Mouse (Mus musculus) cerebellum, postnatal 25 days (tissue): ENCODE measurements around the gene Mbnl2.
"Not testable (repeated sequence)": the region's sequence is repeated elsewhere in the genome, so short reads cannot be mapped to it uniquely, and the experiment has no call there.

Source experiments
- DNase-seq, 2 experiments: peaks; one replicate each; pipeline ENCODE4 v3.0.0; 2021; ENCODE audit warnings: mixed read lengths in 2 of 2

Mbnl2 gene

GRCm38 (mm10) chr14:120330881-120331514 lies 55.5 kb downstream of the Mbnl2 start:
- peak in 1 of 2 experiments; percentile 49 for DNase-seq

DNA sequence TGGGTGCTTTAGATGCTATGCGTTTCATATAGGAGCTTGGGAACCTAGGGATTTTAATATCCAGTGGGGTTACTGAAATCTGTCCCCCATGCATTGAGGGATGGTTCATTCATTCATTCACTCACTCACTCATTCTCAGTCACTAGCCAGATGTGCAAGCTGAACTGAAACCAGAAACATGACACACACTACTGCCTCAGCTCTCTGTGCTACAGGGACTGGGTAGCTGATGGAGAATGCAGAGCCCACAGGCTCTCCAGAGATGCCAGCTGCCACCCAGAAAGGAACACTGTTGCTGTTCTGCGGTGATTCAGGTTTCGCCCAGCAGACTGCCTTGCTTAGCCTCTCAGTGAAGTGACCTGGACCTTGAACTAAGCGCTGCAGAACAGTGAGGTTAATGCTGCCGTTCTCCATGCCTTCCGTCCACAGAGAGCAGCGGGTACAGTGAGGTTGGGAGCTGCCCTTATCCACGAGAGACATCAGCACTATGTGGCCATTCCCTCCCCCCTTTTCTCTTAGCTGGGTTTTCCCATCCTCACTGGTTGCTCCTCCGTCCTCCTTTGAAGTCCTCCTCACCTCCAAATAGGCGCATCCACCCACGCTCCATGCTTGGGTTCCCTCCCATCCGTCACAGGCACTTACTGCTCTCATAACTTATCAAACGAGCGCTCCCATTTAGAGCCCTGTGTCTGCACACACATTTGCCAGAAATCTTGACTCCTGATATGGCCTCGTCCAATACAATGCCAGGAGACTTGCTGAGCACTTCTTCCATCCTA lies 58.2 kb downstream of the Mbnl2 start:
- no peak for DNase-seq

DNA sequence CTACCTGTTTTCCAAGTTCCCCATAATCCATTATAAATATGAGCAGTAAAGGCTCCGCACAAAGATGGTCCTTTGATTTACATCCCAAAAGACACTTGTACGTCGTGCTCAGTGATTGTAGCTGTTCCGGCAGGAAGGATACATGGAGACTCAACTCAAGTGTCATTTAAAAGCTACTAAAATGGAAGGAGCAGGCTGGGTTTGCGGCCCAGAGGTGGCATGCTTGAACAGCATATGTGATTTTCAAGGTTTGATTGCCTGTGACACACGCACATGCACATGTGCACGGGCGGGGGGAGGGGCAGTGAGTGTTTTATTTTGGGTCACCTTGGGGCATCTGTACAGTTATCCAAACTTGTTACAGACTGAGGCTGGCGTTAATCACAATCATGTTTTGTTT lies 59.9 kb downstream of the Mbnl2 start:
- DNase-seq: no peak

DNA sequence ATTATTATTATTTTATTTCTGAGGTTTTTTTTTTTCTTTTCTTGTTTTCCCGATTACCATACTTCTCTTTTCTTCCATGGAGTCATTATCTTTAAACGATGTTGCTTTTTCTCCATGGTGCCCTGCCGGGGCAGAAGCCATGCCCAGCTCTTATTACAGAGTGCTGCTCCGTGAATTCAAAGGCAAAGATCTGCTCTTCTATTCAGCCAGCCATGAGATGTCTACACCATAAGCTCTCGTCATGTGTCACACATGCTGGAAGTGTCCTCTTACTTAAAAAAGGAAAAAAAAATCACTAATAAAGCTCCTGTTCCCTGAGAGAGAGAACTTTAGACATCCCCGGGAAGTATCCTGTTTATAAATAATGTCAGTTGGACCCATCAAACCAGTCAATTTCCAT lies 60.4 kb downstream of the Mbnl2 start:
- no peak for DNase-seq

- DNase-seq: peak; percentile 47 to 58
These were observed 60.9 kb downstream of the Mbnl2 start for GRCm38 (mm10) chr14:120336380-120336779.

DNA sequence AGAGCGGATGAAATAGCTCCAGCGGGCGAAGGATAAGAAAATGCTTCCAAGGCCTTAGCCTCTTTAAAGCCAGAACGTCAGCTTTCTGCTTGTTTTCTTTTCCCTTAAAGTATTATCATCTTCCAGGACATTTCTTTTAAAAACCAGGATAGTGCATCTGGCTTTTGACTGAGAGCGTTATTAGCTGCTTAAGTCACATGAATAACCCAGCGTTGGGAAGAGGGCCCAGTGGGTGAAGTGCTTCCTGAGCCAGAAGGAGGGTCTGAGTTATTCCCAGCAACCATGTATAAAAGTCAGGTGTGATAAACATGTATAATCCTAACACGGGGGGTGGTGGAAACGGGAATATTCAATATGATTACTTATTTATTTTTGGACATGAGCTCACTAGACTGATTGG lies 61.4 kb downstream of the Mbnl2 start:
- DNase-seq: no peak

DNA sequence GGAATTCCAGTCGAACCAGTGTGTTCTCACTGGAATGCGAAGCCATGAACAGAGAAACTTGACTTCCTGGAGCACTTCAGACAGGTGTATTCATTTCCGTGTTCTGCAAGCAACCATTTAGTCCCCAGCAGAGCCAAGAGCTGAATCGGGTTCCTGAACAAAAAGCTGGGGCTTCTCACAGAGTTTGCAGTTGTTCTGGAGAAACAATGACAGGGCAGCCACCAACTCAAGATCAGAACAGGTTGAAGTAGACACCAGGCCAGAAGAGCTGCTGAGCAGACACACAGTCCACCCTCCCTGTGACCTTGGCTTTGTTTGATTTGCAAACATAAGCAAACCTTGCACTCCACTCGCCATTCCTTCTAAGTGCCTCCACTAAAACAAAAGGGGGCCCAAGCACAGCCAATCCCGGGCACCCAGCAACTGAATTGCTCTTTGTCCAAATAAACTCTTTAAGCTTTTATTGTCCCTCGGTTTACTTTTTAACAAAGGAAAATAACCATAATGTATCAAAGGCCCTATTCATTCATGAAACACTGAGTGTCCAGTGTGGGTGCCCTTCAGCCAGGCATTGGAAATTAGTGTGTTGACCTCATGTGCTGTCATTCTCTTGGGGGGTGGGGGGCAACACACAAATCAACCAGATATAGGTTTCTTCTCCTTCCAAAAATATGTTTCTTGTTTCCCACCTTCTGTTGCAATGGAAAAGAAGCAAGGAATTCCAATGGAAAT lies 62.4 kb downstream of the Mbnl2 start:
- DNase-seq: no peak

- DNase-seq: no peak
These were observed 63.2 kb downstream of the Mbnl2 start for GRCm38 (mm10) chr14:120338706-120339105.

GRCm38 (mm10) chr14:120341912-120342311 lies 66.4 kb downstream of the Mbnl2 start:
- no peak for DNase-seq

DNA sequence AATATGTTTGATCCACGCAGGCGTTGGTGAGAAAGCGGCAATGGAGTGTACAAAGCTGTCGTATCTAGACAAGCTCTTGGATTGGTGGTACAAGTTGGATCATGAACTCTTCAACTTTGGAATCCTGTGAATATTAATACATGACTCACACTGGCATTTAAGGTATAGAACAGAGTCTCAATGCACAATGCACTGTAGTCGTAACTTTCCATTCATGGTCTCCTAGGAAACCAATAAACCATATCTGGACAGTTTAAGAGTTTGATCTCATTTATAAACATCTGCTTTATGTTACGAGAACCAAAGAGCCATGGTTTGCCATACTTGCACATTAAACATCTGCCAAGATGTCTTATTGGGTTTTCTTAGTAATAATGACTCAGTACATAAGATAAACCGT lies 66.9 kb downstream of the Mbnl2 start:
- no peak for DNase-seq

DNA sequence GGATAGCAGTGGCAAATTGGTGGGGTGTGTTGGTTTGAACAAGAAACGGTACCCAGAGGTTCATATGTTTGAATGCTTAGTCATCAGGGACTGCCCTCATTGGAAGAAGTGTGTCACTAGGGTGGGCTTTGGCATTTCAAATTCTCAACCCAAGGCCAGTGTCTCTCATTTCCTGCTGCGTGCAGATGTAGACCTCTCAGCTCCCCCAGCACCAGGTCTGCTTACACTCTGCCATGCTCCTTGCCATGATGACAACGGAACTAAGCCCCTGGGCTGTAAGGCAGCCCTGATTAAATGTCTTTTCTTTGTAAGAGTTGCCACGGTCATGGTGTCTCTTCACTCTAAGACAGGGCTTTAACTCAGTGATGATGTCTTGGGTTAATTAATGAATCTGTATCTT lies 69.2 kb downstream of the Mbnl2 start:
- DNase-seq: no peak

GRCm38 (mm10) chr14:120347410-120348315 lies 72.2 kb downstream of the Mbnl2 start:
- no peak for DNase-seq

GRCm38 (mm10) chr14:120349332-120349731 lies 73.9 kb downstream of the Mbnl2 start:
- DNase-seq: no peak

DNA sequence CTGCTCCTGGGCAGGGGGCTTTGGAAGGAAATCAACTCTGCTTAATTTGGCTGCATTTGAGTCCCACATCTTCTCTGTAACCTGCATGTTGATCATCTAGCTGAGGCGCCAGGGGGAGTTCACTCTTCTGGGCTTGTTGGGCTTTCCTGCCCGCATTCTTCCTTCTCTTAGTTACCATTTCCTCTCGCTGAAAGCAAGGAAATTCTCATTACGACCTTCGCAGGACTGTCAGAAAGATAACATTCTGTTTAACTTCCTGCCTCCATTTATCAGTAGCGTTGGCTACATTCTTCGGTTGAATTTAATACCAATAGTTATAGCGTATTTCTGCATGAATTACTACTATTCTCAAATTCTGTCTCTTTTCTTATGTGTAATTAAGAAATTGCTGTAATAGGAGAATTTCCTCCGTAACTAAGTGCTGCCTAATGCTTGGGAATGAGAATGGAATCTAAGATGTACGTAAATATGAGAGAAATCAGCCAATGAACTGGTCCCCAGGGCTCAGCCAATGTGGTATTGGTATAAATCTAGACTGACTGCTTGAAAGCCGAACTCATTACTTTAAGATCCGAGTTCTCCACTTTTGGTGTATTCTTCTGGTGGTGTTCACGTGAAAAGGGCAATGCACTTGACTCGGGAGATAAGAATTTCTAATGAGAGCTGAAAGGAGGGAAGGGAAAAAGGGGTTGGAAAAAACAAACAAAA lies 76.8 kb downstream of the Mbnl2 start:
- no peak for DNase-seq

DNA sequence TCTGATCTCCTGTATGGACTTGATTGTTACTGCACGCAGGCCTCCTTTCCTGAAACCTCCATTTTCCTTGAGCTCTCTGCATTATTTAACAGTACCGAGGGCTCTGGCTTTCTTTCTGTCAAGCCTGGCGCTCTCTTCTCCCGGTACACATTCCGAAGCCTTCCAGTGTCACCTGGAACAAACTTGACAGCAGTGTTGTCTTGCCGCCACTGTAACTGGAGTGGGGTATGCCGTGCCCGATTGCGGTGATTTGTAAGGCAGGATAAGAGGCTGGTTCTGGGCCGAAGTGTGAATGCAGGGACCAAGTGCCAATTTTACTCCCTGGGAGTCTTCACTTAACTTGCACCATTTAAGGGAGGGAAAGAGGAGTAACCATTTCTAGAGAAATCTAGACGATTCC lies 77.7 kb downstream of the Mbnl2 start:
- no peak for DNase-seq

- DNase-seq: no peak
These were observed 79.1 kb downstream of the Mbnl2 start for GRCm38 (mm10) chr14:120354595-120354994.

GRCm38 (mm10) chr14:120355040-120355741 lies 79.7 kb downstream of the Mbnl2 start:
- peak; percentile 55 to 69 for DNase-seq

GRCm38 (mm10) chr14:120355742-120356440 lies 80.4 kb downstream of the Mbnl2 start:
- peak in 1 of 2 experiments; percentile 64 for DNase-seq

GRCm38 (mm10) chr14:120357321-120358070 lies 82.0 kb downstream of the Mbnl2 start:
- DNase-seq: no peak

- not testable (repeated sequence) for DNase-seq
These were observed 84.1 kb downstream of the Mbnl2 start for GRCm38 (mm10) chr14:120359608-120360007.
